24 mouse cellular contexts compared by ENCODE assay signal in genomic region chr13:33567915-33568314, GRCm38 (mm10).
"Had no signal": no experiment of that assay in that cellular context is flagged by ENCODE, and none has a peak within 500 bp of the region (broad histone marks: within the 10 kb centered on the region; RNA-seq: fewer than 3 reads in every experiment).

No protein-coding gene starts in this region.

- DNase-seq: gastrocnemius, adult 2 months; gastrocnemius, postnatal 10 days; gastrocnemius, postnatal 25 days; heart, adult 18-20 months; heart, postnatal 10 days; heart, postnatal 4 days; kidney, adult 11 months; kidney, adult 2 months; kidney, adult 9 months; kidney, postnatal 10 days; kidney, postnatal 25 days; kidney, postnatal 4 days; liver had no signal

- H3K36me3 ChIP-seq: heart, embryonic 10.5 days; heart, embryonic 12.5 days; hindbrain, embryonic 13.5 days; hindbrain, embryonic 15.5 days; limb, embryonic 10.5 days; limb, embryonic 12.5 days had no signal

- H3K4me1 ChIP-seq: heart, embryonic 10.5 days; heart, embryonic 12.5 days; hindbrain, embryonic 13.5 days; hindbrain, embryonic 15.5 days; limb, embryonic 10.5 days; limb, embryonic 12.5 days had no signal

- H3K27ac ChIP-seq: gastrocnemius, adult 2 months; heart, embryonic 10.5 days; hindbrain, embryonic 13.5 days; hindbrain, embryonic 15.5 days; hindbrain, postnatal 0 days; layer of hippocampus, adult 2 months; left cerebral cortex, adult 2 months; limb, embryonic 10.5 days; limb, embryonic 12.5 days had no signal

- H3K4me2 ChIP-seq: heart, embryonic 12.5 days; hindbrain, embryonic 13.5 days; hindbrain, embryonic 15.5 days; limb, embryonic 12.5 days; liver, embryonic 11.5 days had no signal

- ATAC-seq: hindbrain, postnatal 0 days; intestine, embryonic 16.5 days had no signal

- H3K27me3 ChIP-seq: heart, embryonic 12.5 days; hindbrain, embryonic 13.5 days; hindbrain, embryonic 15.5 days; limb, embryonic 12.5 days had no signal

- H3K4me3 ChIP-seq: gastrocnemius, adult 2 months; heart, embryonic 10.5 days; heart, embryonic 12.5 days; hindbrain, embryonic 13.5 days; hindbrain, embryonic 15.5 days; layer of hippocampus, adult 2 months; left cerebral cortex, adult 2 months; limb, embryonic 10.5 days; limb, embryonic 12.5 days had no signal

- H3K9ac ChIP-seq: heart, embryonic 12.5 days; hindbrain, embryonic 13.5 days; hindbrain, embryonic 15.5 days; limb, embryonic 12.5 days had no signal
